In genomic region chr12:91932490-91933361, GRCm38 (mm10) we compare ENCODE assay signal across 12 mouse cellular contexts.
DNase-seq lines count a peak whose midpoint lies in the region; ATAC-seq and TF ChIP-seq lines count a peak whose summit lies in the region.
"Had no signal": no experiment of that assay in that cellular context is flagged by ENCODE, and none has a peak within 500 bp of the region (broad histone marks: within the 10 kb centered on the region; RNA-seq: fewer than 3 reads in every experiment).

No protein-coding gene starts in this region.

- no peak overlapping the region for H3K9ac ChIP-seq in hindbrain, embryonic 14.5 days
- H3K9ac ChIP-seq in lung, postnatal 0 days (replicated peaks; ENCODE audit: low read depth): no peak overlapping the region
- H3K9ac ChIP-seq: heart, embryonic 13.5 days; neural tube, embryonic 13.5 days had no signal

- ATAC-seq in hindbrain, embryonic 14.5 days (ENCODE audit: low FRiP score): no peak
- ATAC-seq in lung, postnatal 0 days: no peak
- ATAC-seq: Patski had no signal

- H3K9me3 ChIP-seq in hindbrain, embryonic 14.5 days (ENCODE audit: control insufficient read depth, low read length): no peaks in the 10 kb centered on the region
- H3K9me3 ChIP-seq in hindbrain, embryonic 10.5 days: no peaks in the 10 kb centered on the region
- no peaks in the 10 kb centered on the region for H3K9me3 ChIP-seq in lung, postnatal 0 days (ENCODE audit: low read length)
- H3K9me3 ChIP-seq: heart, embryonic 13.5 days; neural tube, embryonic 13.5 days had no signal

- no peaks in the 10 kb centered on the region for H3K36me3 ChIP-seq in hindbrain, embryonic 14.5 days (replicated peaks; ENCODE audit: control insufficient read depth, insufficient read depth)
- H3K36me3 ChIP-seq in hindbrain, embryonic 10.5 days: no peaks in the 10 kb centered on the region
- H3K36me3 ChIP-seq in lung, postnatal 0 days (ENCODE audit: insufficient read depth, low read length): no peaks in the 10 kb centered on the region
- H3K36me3 ChIP-seq: heart, embryonic 13.5 days; neural tube, embryonic 13.5 days had no signal

- H3K4me2 ChIP-seq in hindbrain, embryonic 14.5 days (replicated peaks): no peak overlapping the region
- H3K4me2 ChIP-seq in lung, postnatal 0 days (replicated peaks; ENCODE audit: low read depth, low read length): 0 out of 2 replicates have a peak overlapping the region, but pooled peaks have one; percentile 23
- H3K4me2 ChIP-seq: heart, embryonic 13.5 days; neural tube, embryonic 13.5 days had no signal

- no peaks in the 10 kb centered on the region for H3K27me3 ChIP-seq in hindbrain, embryonic 14.5 days (ENCODE audit: control insufficient read depth, insufficient read depth, low read length)
- H3K27me3 ChIP-seq in hindbrain, embryonic 10.5 days (ENCODE audit: insufficient read depth, poor library complexity, severe bottlenecking): no peaks in the 10 kb centered on the region
- no peaks in the 10 kb centered on the region for H3K27me3 ChIP-seq in lung, postnatal 0 days (replicated peaks; ENCODE audit: insufficient read depth, low read length)
- H3K27me3 ChIP-seq: heart, embryonic 13.5 days; neural tube, embryonic 13.5 days; Patski had no signal

- no peak overlapping the region for H3K27ac ChIP-seq in hindbrain, embryonic 14.5 days
- H3K27ac ChIP-seq in hindbrain, embryonic 10.5 days: no peak overlapping the region
- no peak overlapping the region for H3K27ac ChIP-seq in lung, postnatal 0 days (ENCODE audit: low read length)
- H3K27ac ChIP-seq: heart, embryonic 13.5 days; macrophage; neural tube, embryonic 13.5 days had no signal

- 0 out of 2 replicates have a peak, but pooled peaks have one; percentile 35 for TF ChIP-seq EP300 in lung, postnatal 0 days (IDR thresholded peaks at IDR 0.05)

- no peak overlapping the region for H3K4me3 ChIP-seq in hindbrain, embryonic 14.5 days (replicated peaks; ENCODE audit: low read length)
- no peak overlapping the region for H3K4me3 ChIP-seq in hindbrain, embryonic 10.5 days
- no peak overlapping the region for H3K4me3 ChIP-seq in lung, postnatal 0 days (ENCODE audit: low read depth, low read length)
- H3K4me3 ChIP-seq: heart, embryonic 13.5 days; neural tube, embryonic 13.5 days had no signal

- TF ChIP-seq CTCF in lung, postnatal 0 days (IDR thresholded peaks at IDR 0.05): no peak; the same call in none of the 2 replicates

- no peaks in the 10 kb centered on the region for H3K4me1 ChIP-seq in hindbrain, embryonic 14.5 days (replicated peaks; ENCODE audit: control insufficient read depth, insufficient read depth, low read length)
- H3K4me1 ChIP-seq in hindbrain, embryonic 10.5 days (replicated peaks): no peaks in the 10 kb centered on the region
- H3K4me1 ChIP-seq in lung, postnatal 0 days (ENCODE audit: insufficient read depth, low read depth, low read length): no peaks in the 10 kb centered on the region
- H3K4me1 ChIP-seq: heart, embryonic 13.5 days had no signal

- DNase-seq in hindbrain, embryonic 14.5 days (ENCODE audit: low spot score): peak; percentile 77
- no peak for DNase-seq in hindbrain, embryonic 10.5 days (ENCODE audit: low spot score)
- peak; percentile 65 for DNase-seq in lung, postnatal 0 days (ENCODE audit: low spot score)
- DNase-seq in lung, postnatal 36 days: no peak
- DNase-seq in fibroblast of lung, adult 2 months (ENCODE audit: low read depth): peak; percentile 10
- DNase-seq in retina, postnatal 7 days (ENCODE audit: low read depth, low spot score): peak; percentile 19
- no peak for DNase-seq in B cell, adult 2 months
- no peak for DNase-seq in adrenal gland, postnatal 36 days

- WGBS in hindbrain, embryonic 14.5 days: 61% methylated on average over 7 of the region's 7 CpGs
- 75% methylated on average over 7 of the region's 7 CpGs for WGBS in hindbrain, embryonic 10.5 days
- 26% methylated on average over 7 of the region's 7 CpGs for WGBS in lung, postnatal 0 days

Comparison
In these comparisons a context has a peak if more than half of its experiments do, and no peak if none do; other contexts are left out.
1. DNase-seq: peak in hindbrain, embryonic 14.5 days (single experiment), lung, postnatal 0 days (single experiment), fibroblast of lung, adult 2 months (single experiment) and retina, postnatal 7 days (single experiment); none in hindbrain, embryonic 10.5 days (single experiment), lung, postnatal 36 days (single experiment), B cell, adult 2 months (0 of 2) and adrenal gland, postnatal 36 days (0 of 2).